Mouse (Mus musculus) mouse embryonic stem cell (cell line): ENCODE data around the gene Crtam.

Experiments
- in situ Hi-C, 2 experiments: fragments of 300-500 bp; cut with MboI; formaldehyde crosslinking; loops; 1 replicate in 1 of 2; 3 replicates in 1 of 2; pipeline ENCODE4 v1.14.3; 2019 to 2020; ENCODE audit warnings: low sequenced_read_pairs in 2 of 2, low pct_unique_long_range_greater_than_20kb in 1 of 2, mixed read lengths in 1 of 2; ENCODE audit not compliant: unreplicated experiment in 1 of 2

Gene Crtam

GRCm38 (mm10) chr9:40947131-40947530 lies 57.3 kb downstream of the Crtam start:
- in situ Hi-C loops: no loop called here

- in situ Hi-C loops: no loop called here
Observed at GRCm38 (mm10) chr9:40937425-40937824, 67.0 kb downstream of the Crtam start.

- in situ Hi-C loops: no loop called here
Observed at GRCm38 (mm10) chr9:40933323-40933722, 71.1 kb downstream of the Crtam start.

GRCm38 (mm10) chr9:40927351-40927980 lies 77.0 kb downstream of the Crtam start:
- in situ Hi-C loops: no loop called here
